Mouse (Mus musculus): ENCODE results near the gene Plb1. TPM values are rescaled to one million over a fixed set of nuclear protein-coding genes. Genes with fewer than 3 reads are reported as not detected.

Plb1 gene
- polyA plus RNA-seq, 1 experiment from 2014 or later: 0.18 TPM

- DNase-seq: no peak
- Histone ChIP-seq H3K9ac (replicated peaks) (no peak overlapping the region), H3K27me3 (ENCODE audit: insufficient read depth, low read length) (no peaks in the 10 kb centered on the region), H3K4me3 (ENCODE audit: low read depth, low read length) (no peak overlapping the region), H3K4me2 (ENCODE audit: low read depth, low read length) (no peak overlapping the region), H3K9me3 (ENCODE audit: low read length) (no peaks in the 10 kb centered on the region), H3K4me1 (ENCODE audit: insufficient read depth) (no peaks in the 10 kb centered on the region), H3K36me3 (replicated peaks; ENCODE audit: insufficient read depth, low read length) (no peaks in the 10 kb centered on the region), H3K27ac (ENCODE audit: low read depth) (no peak overlapping the region)
- 49% methylated on average over 2 of the region's 2 CpGs for WGBS (ENCODE audit: insufficient replicate concordance)
- no peak for TF ChIP-seq EP300 (IDR thresholded peaks at IDR 0.05; ENCODE audit: low read depth)
- no peak for ATAC-seq
Measured at GRCm38 (mm10) chr5:32239337-32239736, 6.8 kb downstream of the Plb1 start.

- Histone ChIP-seq H3K27me3 (ENCODE audit: insufficient read depth, low read length) (no peaks in the 10 kb centered on the region), H3K9me3 (ENCODE audit: low read length) (no peaks in the 10 kb centered on the region), H3K27ac (ENCODE audit: low read depth) (no peak overlapping the region), H3K36me3 (replicated peaks; ENCODE audit: insufficient read depth, low read length) (no peaks in the 10 kb centered on the region), H3K4me3 (ENCODE audit: low read depth, low read length) (no peak overlapping the region), H3K4me2 (ENCODE audit: low read depth, low read length) (no peak overlapping the region), H3K4me1 (ENCODE audit: insufficient read depth) (no peaks in the 10 kb centered on the region), H3K9ac (replicated peaks) (no peak overlapping the region)
- 43% methylated on average over 2 of the region's 2 CpGs for WGBS (ENCODE audit: insufficient replicate concordance)
- DNase-seq: no peak
- no peak for TF ChIP-seq EP300 (IDR thresholded peaks at IDR 0.05; ENCODE audit: low read depth)
- TF ChIP-seq CTCF (IDR thresholded peaks at IDR 0.05; ENCODE audit: low read depth): no peak
- ATAC-seq: no peak
Measured at GRCm38 (mm10) chr5:32240741-32241140, 8.2 kb downstream of the Plb1 start.

DNA sequence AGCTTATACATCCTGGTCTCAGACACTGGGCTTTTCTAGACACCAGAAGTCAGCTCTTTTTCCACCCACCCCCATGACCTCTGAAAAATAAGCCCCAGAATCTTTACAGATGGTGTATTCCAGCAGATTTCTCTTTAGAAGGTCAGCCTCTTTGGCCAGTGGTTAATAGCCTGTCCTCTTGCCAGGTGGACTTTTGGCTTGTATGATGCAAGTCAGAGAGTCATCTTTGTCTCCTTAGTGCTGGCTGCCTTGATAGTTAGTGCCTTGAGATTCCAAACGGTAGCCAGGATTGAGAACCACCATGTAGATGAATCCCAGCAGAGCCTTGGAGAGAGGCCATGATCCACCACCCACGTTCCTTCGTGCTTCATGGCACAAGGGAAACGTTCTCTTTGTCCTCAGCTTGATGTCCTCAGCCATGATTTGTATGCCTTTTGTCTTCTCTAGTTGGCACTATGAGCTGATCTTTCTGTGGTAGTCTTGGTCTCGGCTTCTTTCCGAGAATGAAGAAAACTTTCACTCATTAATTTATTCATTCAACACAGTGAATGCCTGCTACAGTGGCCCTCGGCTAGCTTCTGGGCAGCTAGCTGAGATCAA is 10.9 kb downstream of the Plb1 start:
- DNase-seq (no peak), ATAC-seq (no peak)
- no peaks in the 10 kb centered on the region for H3K9me3 ChIP-seq (ENCODE audit: low read length)
- no peak overlapping the region for H3K27ac ChIP-seq (ENCODE audit: low read depth)
- 78% methylated on average over 7 of the region's 7 CpGs for WGBS (ENCODE audit: insufficient replicate concordance)
- no peaks in the 10 kb centered on the region for H3K36me3 ChIP-seq (replicated peaks; ENCODE audit: insufficient read depth, low read length)
- no peak overlapping the region for H3K4me3 ChIP-seq (ENCODE audit: low read depth, low read length)
- H3K4me2 ChIP-seq (ENCODE audit: low read depth, low read length): no peak overlapping the region
- H3K27me3 ChIP-seq (ENCODE audit: insufficient read depth, low read length): no peaks in the 10 kb centered on the region
- TF ChIP-seq CTCF (IDR thresholded peaks at IDR 0.05; ENCODE audit: low read depth) (no peak), EP300 (IDR thresholded peaks at IDR 0.05; ENCODE audit: low read depth) (no peak)
- H3K4me1 ChIP-seq (ENCODE audit: insufficient read depth): no peaks in the 10 kb centered on the region
- H3K9ac ChIP-seq (replicated peaks): no peak overlapping the region

- Histone ChIP-seq H3K4me1 (ENCODE audit: insufficient read depth) (no peaks in the 10 kb centered on the region), H3K27ac (ENCODE audit: low read depth) (no peak overlapping the region), H3K36me3 (replicated peaks; ENCODE audit: insufficient read depth, low read length) (no peaks in the 10 kb centered on the region), H3K9ac (replicated peaks) (no peak overlapping the region), H3K27me3 (ENCODE audit: insufficient read depth, low read length) (no peaks in the 10 kb centered on the region), H3K9me3 (ENCODE audit: low read length) (no peaks in the 10 kb centered on the region), H3K4me3 (ENCODE audit: low read depth, low read length) (no peak overlapping the region), H3K4me2 (ENCODE audit: low read depth, low read length) (no peak overlapping the region)
- no peak for TF ChIP-seq CTCF (IDR thresholded peaks at IDR 0.05; ENCODE audit: low read depth)
- TF ChIP-seq EP300 (IDR thresholded peaks at IDR 0.05; ENCODE audit: low read depth): no peak
- WGBS (ENCODE audit: insufficient replicate concordance): 67% methylated on average over 3 of the region's 3 CpGs
- DNase-seq (no peak), ATAC-seq (no peak)
Measured at GRCm38 (mm10) chr5:32245385-32245784, 12.9 kb downstream of the Plb1 start.

DNA sequence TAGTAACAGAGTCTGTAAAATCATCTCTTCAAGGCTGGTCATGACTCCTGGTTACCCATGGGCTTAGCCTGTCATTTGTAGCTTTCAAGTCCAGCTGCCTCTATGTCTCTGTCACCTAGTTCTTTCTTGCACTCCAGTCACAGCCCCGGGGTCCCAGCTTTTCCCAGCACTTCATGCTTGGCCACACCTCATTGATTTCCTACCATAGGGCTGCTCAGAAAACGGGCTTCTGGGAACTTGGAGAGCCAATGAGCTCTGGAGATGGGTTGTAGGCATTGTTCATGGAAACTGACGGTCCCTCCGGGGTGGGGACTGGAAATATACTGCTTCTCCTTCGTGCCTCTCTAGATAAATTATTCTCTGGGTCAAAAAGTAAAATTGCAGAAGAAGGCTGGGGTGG is 28.2 kb downstream of the Plb1 start:
- no peak overlapping the region for H3K4me3 ChIP-seq (ENCODE audit: low read depth, low read length)
- H3K27me3 ChIP-seq (ENCODE audit: insufficient read depth, low read length): no peaks in the 10 kb centered on the region
- no peak for TF ChIP-seq CTCF (IDR thresholded peaks at IDR 0.05; ENCODE audit: low read depth)
- no peak for TF ChIP-seq EP300 (IDR thresholded peaks at IDR 0.05; ENCODE audit: low read depth)
- no peak overlapping the region for H3K4me2 ChIP-seq (ENCODE audit: low read depth, low read length)
- H3K9ac ChIP-seq (replicated peaks): no peak overlapping the region
- ATAC-seq (no peak), DNase-seq (no peak)
- H3K9me3 ChIP-seq (ENCODE audit: low read length): no peaks in the 10 kb centered on the region
- WGBS (ENCODE audit: insufficient replicate concordance): 60% methylated on average over 5 of the region's 5 CpGs
- no peak overlapping the region for H3K27ac ChIP-seq (ENCODE audit: low read depth)
- H3K4me1 ChIP-seq (ENCODE audit: insufficient read depth): no peaks in the 10 kb centered on the region
- no peaks in the 10 kb centered on the region for H3K36me3 ChIP-seq (replicated peaks; ENCODE audit: insufficient read depth, low read length)

- TF ChIP-seq EP300 (IDR thresholded peaks at IDR 0.05; ENCODE audit: low read depth) (no peak), CTCF (IDR thresholded peaks at IDR 0.05; ENCODE audit: low read depth) (no peak)
- no peaks in the 10 kb centered on the region for H3K36me3 ChIP-seq (replicated peaks; ENCODE audit: insufficient read depth, low read length)
- H3K9ac ChIP-seq (replicated peaks): no peak overlapping the region
- ATAC-seq (no peak), DNase-seq (no peak)
- no peak overlapping the region for H3K4me2 ChIP-seq (ENCODE audit: low read depth, low read length)
- H3K4me3 ChIP-seq (ENCODE audit: low read depth, low read length): no peak overlapping the region
- H3K27ac ChIP-seq (ENCODE audit: low read depth): no peak overlapping the region
- H3K27me3 ChIP-seq (ENCODE audit: insufficient read depth, low read length): no peaks in the 10 kb centered on the region
- H3K4me1 ChIP-seq (ENCODE audit: insufficient read depth): no peaks in the 10 kb centered on the region
- H3K9me3 ChIP-seq (ENCODE audit: low read length): no peaks in the 10 kb centered on the region
- WGBS (ENCODE audit: insufficient replicate concordance): 76% methylated on average over 3 of the region's 3 CpGs
Measured at GRCm38 (mm10) chr5:32261251-32261650, 28.7 kb downstream of the Plb1 start.

DNA sequence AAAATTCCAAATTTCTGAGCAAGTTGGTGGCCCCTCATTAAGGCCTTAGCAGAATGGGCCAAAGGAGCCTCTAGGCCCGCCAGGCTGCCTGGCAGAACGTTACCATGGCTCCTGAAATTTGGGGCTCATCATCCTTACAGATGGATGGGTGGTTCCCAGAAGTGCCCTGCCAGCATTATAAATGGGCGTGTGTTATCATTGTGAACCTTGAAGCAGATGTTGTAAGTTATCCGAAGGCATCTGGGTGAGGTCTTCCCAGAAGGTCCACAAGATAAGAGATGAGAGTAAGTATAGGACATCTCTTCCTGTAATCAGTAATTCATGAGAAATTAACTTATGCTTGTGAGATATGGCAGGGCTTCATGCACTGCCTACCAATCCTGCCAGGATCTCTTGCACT is 30.0 kb downstream of the Plb1 start:
- 0 out of 2 replicates have a peak, but pooled peaks cover 3% of the 10 kb centered on the region for H3K9me3 ChIP-seq (ENCODE audit: low read length)
- no peak overlapping the region for H3K4me2 ChIP-seq (ENCODE audit: low read depth, low read length)
- ATAC-seq (no peak), DNase-seq (no peak)
- H3K9ac ChIP-seq (replicated peaks): no peak overlapping the region
- H3K36me3 ChIP-seq (replicated peaks; ENCODE audit: insufficient read depth, low read length): no peaks in the 10 kb centered on the region
- TF ChIP-seq EP300 (IDR thresholded peaks at IDR 0.05; ENCODE audit: low read depth): no peak
- no peak for TF ChIP-seq CTCF (IDR thresholded peaks at IDR 0.05; ENCODE audit: low read depth)
- WGBS (ENCODE audit: insufficient replicate concordance): 60% methylated on average over 4 of the region's 4 CpGs
- H3K4me3 ChIP-seq (ENCODE audit: low read depth, low read length): no peak overlapping the region
- H3K27ac ChIP-seq (ENCODE audit: low read depth): no peak overlapping the region
- H3K4me1 ChIP-seq (ENCODE audit: insufficient read depth): no peaks in the 10 kb centered on the region
- H3K27me3 ChIP-seq (ENCODE audit: insufficient read depth, low read length): no peaks in the 10 kb centered on the region

Data from liver, postnatal 0 days (tissue).